Mouse (Mus musculus): ENCODE measurements around the gene Foxo3. TPM values are rescaled to one million over a fixed set of nuclear protein-coding genes. Genes with fewer than 3 reads are reported as not detected.
A peak's percentile ranks its signal among the peaks of the same experiment; 100 is the strongest.

The Foxo3 gene
- total and polyA plus RNA-seq, 2 experiments from 2014 or later = 5.4 to 51.9 TPM

DNA sequence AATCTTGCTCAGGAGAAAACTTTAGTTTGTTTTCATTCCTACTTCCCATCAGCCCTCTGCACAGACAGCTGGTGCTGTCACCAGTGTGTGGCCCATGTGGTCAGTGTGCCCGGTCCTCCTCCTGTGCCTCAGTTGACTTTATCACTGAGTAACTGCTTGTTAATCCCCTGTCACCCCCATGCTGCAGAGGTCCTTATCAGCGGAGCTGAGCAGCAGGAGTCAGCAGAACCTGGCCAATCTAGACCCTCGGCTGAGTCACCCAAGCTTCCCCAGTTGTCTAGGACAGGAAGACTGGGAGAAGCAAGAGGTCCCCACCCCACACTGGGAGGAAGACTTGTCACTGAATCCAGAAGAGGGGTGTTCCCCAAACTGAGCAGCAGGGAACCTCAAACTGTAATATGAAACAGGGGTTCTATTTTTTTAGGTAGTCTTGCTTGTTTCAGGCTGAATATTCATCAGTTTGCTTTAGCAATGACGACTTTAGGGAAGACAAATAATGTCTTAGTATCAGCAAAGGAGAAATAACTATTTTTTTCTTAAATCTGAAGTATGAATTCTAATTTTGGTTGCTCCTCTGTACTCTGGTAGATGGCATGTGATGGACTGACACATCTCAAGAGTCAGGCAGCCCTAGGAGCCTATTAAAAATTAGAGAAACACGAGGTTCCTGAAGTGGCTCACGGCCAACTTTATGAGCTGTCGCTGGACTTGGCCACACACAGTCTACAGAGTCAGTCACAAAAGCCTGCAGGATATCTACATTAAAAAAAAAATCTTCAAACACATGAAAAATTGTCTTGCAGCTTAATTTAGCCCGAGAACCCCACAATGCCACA lies 31.9 kb downstream of the Foxo3 start:
- H3K4me3 ChIP-seq (ENCODE audit: low read depth, low read length) = no peak overlapping the region
- H3K9ac ChIP-seq (replicated peaks; ENCODE audit: low read depth, low read length) = no peak overlapping the region
- no peaks in the 10 kb centered on the region for H3K9me3 ChIP-seq (replicated peaks; ENCODE audit: control insufficient read depth, low read length)
- 24% methylated on average over 8 of the region's 8 CpGs for WGBS
- H3K4me1 ChIP-seq (ENCODE audit: control insufficient read depth, insufficient read depth) = peaks cover 64% of the 10 kb centered on the region
- no peaks in the 10 kb centered on the region for H3K36me3 ChIP-seq (replicated peaks; ENCODE audit: control insufficient read depth, insufficient read depth, low read length)
- H3K4me2 ChIP-seq (ENCODE audit: low read depth, low read length) = no peak overlapping the region
- peak overlapping the region; percentile 9; the same call in 1 of the 2 replicates for H3K27ac ChIP-seq (ENCODE audit: low read depth)
- DNase-seq (ENCODE audit: low spot score) (no peak), ATAC-seq (ENCODE audit: insufficient read depth, low read depth) (peak; percentile 37; the same call in 1 of the 2 replicates)
- no peak for TF ChIP-seq EP300 (IDR thresholded peaks at IDR 0.05; ENCODE audit: low read depth)
- TF ChIP-seq CTCF (IDR thresholded peaks at IDR 0.05; ENCODE audit: low read depth) = no peak
- no peaks in the 10 kb centered on the region for H3K27me3 ChIP-seq (ENCODE audit: control insufficient read depth, insufficient read depth, low read length)

DNA sequence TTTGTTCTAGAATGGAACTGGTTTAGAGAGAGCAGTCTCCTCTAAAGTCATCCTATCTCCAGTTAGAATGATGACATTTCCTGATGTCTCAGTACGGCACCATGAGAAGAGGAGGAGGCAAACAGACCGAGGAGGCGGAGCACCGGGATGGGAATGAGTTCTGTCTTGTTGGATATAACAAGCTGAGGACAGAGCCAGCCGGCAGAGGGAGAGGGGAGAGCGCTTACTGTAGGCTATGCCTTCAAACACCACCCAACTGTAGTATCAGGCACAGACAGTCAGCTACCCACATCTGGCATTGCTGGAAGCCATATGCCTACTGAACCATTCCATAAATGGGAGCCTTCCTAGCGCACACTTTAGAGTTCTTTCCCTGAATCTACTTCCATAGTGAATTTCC lies 32.6 kb downstream of the Foxo3 start:
- Histone ChIP-seq H3K4me3 (ENCODE audit: low read depth, low read length) (no peak overlapping the region), H3K4me2 (ENCODE audit: low read depth, low read length) (no peak overlapping the region), H3K27me3 (ENCODE audit: control insufficient read depth, insufficient read depth, low read length) (no peaks in the 10 kb centered on the region), H3K4me1 (ENCODE audit: control insufficient read depth, insufficient read depth) (peaks cover 62% of the 10 kb centered on the region), H3K27ac (ENCODE audit: low read depth) (no peak overlapping the region), H3K9ac (replicated peaks; ENCODE audit: low read depth, low read length) (no peak overlapping the region), H3K9me3 (replicated peaks; ENCODE audit: control insufficient read depth, low read length) (no peaks in the 10 kb centered on the region), H3K36me3 (replicated peaks; ENCODE audit: control insufficient read depth, insufficient read depth, low read length) (no peaks in the 10 kb centered on the region)
- TF ChIP-seq CTCF (IDR thresholded peaks at IDR 0.05; ENCODE audit: low read depth) (no peak), EP300 (IDR thresholded peaks at IDR 0.05; ENCODE audit: low read depth) (no peak)
- ATAC-seq (ENCODE audit: insufficient read depth, low read depth) (no peak), DNase-seq (ENCODE audit: low spot score) (no peak)
- WGBS = 85% methylated on average over 7 of the region's 7 CpGs

DNA sequence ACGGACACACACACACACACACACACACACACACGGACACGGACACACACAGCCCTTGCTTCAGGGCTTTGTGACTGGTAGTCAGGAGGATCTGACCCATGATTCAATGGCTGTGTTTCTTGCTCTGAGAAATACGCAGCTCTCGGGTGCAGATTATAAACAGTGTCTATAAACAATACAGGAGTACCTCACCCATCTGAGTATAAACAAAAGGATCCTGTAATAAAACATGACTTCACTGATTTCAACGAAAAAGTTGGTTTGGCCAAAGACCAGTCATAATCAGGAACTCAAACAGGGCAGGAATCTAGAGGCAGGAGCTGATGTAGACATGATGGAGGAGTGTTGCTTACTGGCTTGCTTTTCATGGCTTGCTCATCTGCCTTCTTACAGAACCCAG lies 34.1 kb downstream of the Foxo3 start:
- TF ChIP-seq EP300 (IDR thresholded peaks at IDR 0.05; ENCODE audit: low read depth) (no peak), CTCF (IDR thresholded peaks at IDR 0.05; ENCODE audit: low read depth) (no peak)
- DNase-seq (ENCODE audit: low spot score) = no peak
- H3K9ac ChIP-seq (replicated peaks; ENCODE audit: low read depth, low read length) = no peak overlapping the region
- H3K4me3 ChIP-seq (ENCODE audit: low read depth, low read length) = no peak overlapping the region
- H3K27ac ChIP-seq (ENCODE audit: low read depth) = no peak overlapping the region
- H3K4me1 ChIP-seq (ENCODE audit: control insufficient read depth, insufficient read depth) = peaks cover 48% of the 10 kb centered on the region
- no peaks in the 10 kb centered on the region for H3K9me3 ChIP-seq (replicated peaks; ENCODE audit: control insufficient read depth, low read length)
- no peak overlapping the region for H3K4me2 ChIP-seq (ENCODE audit: low read depth, low read length)
- WGBS = 92% methylated on average over 6 of the region's 6 CpGs
- H3K27me3 ChIP-seq (ENCODE audit: control insufficient read depth, insufficient read depth, low read length) = no peaks in the 10 kb centered on the region
- H3K36me3 ChIP-seq (replicated peaks; ENCODE audit: control insufficient read depth, insufficient read depth, low read length) = no peaks in the 10 kb centered on the region
- no peak for ATAC-seq (ENCODE audit: insufficient read depth, low read depth)

DNA sequence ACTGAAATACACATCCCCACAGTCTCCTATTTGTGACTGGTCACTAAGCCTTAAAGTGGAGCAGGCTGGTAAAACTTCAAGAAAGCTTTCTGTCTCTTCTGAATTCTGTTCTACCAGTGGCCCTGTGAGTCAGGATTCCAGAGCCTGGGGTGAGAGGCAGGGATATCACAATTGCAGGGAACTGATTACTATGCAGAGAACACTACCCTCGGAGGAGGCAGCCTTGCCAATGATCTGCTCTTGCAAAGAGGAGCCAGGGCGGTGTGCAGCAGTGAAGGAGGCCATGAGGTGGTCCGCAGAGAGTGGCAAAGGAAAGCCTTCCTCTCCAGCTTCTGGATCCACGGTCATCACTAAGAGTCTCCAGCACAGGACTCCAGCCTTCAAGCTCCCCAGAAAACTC lies 34.8 kb downstream of the Foxo3 start:
- no peaks in the 10 kb centered on the region for H3K36me3 ChIP-seq (replicated peaks; ENCODE audit: control insufficient read depth, insufficient read depth, low read length)
- H3K27ac ChIP-seq (ENCODE audit: low read depth) = peak overlapping the region; percentile 41
- H3K4me2 ChIP-seq (ENCODE audit: low read depth, low read length) = no peak overlapping the region
- H3K4me1 ChIP-seq (ENCODE audit: control insufficient read depth, insufficient read depth) = peaks cover 41% of the 10 kb centered on the region
- H3K27me3 ChIP-seq (ENCODE audit: control insufficient read depth, insufficient read depth, low read length) = no peaks in the 10 kb centered on the region
- 51% methylated on average over 4 of the region's 4 CpGs for WGBS
- DNase-seq (ENCODE audit: low spot score) = no peak
- TF ChIP-seq EP300 (IDR thresholded peaks at IDR 0.05; ENCODE audit: low read depth) = no peak
- TF ChIP-seq CTCF (IDR thresholded peaks at IDR 0.05; ENCODE audit: low read depth) = no peak
- no peak for ATAC-seq (ENCODE audit: insufficient read depth, low read depth)
- no peaks in the 10 kb centered on the region for H3K9me3 ChIP-seq (replicated peaks; ENCODE audit: control insufficient read depth, low read length)
- no peak overlapping the region for H3K4me3 ChIP-seq (ENCODE audit: low read depth, low read length)
- no peak overlapping the region for H3K9ac ChIP-seq (replicated peaks; ENCODE audit: low read depth, low read length)

DNA sequence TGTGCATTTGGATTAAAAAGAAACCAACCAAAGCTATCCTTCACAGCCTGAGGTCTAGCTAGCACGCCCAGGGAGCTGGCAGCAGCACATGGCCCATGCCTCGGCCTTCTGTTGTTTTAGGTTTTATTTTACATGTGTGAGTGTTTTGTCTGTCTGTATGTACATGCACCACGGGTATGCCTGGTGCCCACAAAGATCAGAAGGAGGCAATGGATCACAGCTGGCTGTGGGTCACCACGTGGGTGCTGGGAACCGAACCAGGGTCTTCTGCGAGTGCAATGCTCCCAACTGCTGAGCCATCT lies 36.8 kb downstream of the Foxo3 start:
- Histone ChIP-seq H3K4me3 (ENCODE audit: low read depth, low read length) (no peak overlapping the region), H3K4me2 (ENCODE audit: low read depth, low read length) (no peak overlapping the region), H3K9me3 (replicated peaks; ENCODE audit: control insufficient read depth, low read length) (no peaks in the 10 kb centered on the region), H3K27me3 (ENCODE audit: control insufficient read depth, insufficient read depth, low read length) (no peaks in the 10 kb centered on the region), H3K9ac (replicated peaks; ENCODE audit: low read depth, low read length) (no peak overlapping the region), H3K36me3 (replicated peaks; ENCODE audit: control insufficient read depth, insufficient read depth, low read length) (no peaks in the 10 kb centered on the region), H3K4me1 (ENCODE audit: control insufficient read depth, insufficient read depth) (peaks cover 21% of the 10 kb centered on the region), H3K27ac (ENCODE audit: low read depth) (no peak overlapping the region)
- ATAC-seq (ENCODE audit: insufficient read depth, low read depth) = no peak
- no peak for TF ChIP-seq CTCF (IDR thresholded peaks at IDR 0.05; ENCODE audit: low read depth)
- DNase-seq (ENCODE audit: low spot score) = no peak
- 95% methylated on average over 6 of the region's 6 CpGs for WGBS
